Mouse (Mus musculus) cortical plate, adult 2 months (tissue): Measurements from ENCODE around the gene Esrrb.

Experiments used
- CTCF ChIP-seq: fragments of 200-500 bp; IDR thresholded peaks from 2 replicates; pipeline ENCODE4 v1.5.1; 2011; ENCODE audit warnings: mild to moderate bottlenecking, control low read depth, low read length; ENCODE audit not compliant: insufficient read depth; ENCODE audit errors: extremely low read depth
- POLR2A ChIP-seq: fragments of 200-500 bp; IDR thresholded peaks from 2 replicates; pipeline ENCODE4 v1.6.1; 2011; ENCODE audit warnings: mild to moderate bottlenecking, low read length, control low read depth; ENCODE audit not compliant: insufficient read depth; ENCODE audit errors: extremely low read depth

- TF ChIP-seq CTCF, result no peak
- TF ChIP-seq POLR2A, result no peak
These were observed 196.0 kb downstream of the Esrrb start for GRCm38 (mm10) chr12:86556796-86557517.
